Mouse (Mus musculus): ENCODE data around the gene Ccl4.

Ccl4 gene

DNA sequence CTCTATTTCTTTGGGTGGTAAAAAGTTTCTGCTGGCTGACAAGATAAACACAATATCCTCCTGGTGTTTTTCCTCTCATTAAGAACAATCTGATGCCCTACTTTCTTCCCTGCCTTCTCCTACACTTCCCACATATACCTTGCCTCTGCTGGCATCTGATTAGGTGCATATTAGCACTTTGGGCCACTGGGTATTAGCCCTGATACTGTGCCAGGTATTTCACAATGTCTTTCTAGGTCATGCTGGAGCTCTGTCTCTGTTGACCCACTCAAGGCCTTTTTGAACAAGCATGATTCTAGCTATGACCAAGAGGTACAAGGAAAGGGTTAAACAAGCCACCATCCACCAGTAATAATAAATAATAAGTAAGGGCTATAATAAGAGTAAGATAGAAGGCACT lies 9.4 kb downstream of the Ccl4 start:
- DNase-seq (ENCODE audit: low read depth, low spot score) = no peak

DNA sequence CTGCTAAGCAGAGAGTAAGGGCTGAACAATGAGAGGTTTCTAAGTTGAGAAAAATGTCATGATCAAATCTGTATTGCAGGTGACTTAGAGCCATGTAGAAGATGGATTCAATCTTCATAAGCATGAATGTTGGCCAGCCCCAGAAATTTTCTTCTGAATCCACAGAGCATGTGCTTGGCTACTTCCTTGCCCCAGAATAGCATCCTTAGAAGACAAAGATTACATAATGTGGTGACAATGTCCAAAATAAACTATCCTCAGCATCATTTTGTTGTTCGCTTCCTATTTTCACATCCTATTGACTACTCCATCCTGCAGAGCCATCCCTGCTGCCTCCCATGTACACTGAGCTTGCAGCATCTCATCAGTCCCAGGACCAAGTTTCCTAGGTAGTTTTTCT lies 13.3 kb downstream of the Ccl4 start:
- no peak for DNase-seq (ENCODE audit: low read depth, low spot score)

DNA sequence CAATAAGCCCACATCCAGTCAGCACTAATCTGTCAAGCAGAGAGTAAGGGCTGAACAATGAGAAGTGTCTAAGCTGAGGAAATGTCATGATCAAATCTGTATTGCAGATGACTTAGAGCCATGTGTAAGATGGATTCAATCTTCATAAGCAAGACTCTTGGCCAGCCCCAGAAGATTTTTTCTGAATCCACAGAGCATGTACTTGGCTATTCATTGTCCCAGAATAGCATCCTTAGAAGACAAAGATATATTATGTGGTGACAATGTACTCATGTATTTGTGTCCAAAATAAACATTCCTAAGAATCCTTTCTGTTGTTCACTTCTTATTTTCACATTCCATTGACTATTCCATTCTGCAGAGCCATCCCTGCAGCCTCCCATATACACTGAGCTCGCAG lies 27.5 kb downstream of the Ccl4 start:
- no peak for DNase-seq (ENCODE audit: low read depth, low spot score)

DNA sequence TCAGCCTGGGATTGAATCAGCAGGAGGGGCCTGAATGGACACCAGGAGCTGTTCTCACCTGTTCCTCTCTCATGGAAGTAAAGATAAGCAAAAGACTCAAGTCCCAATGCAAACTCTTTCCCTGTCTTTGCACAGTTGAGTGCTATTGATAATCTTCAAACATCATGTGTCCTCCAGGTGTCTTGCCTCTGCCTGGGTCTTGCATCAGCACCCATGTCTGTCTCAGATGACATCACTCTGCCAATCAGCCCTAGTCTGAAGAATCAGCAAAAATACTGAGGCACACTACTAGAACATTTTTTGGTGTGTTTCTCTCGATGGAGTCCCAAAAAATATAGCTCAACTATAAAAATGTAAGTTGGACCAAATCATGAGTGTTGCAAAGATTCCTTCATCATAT lies 29.6 kb downstream of the Ccl4 start:
- no peak for DNase-seq (ENCODE audit: low read depth, low spot score)

DNA sequence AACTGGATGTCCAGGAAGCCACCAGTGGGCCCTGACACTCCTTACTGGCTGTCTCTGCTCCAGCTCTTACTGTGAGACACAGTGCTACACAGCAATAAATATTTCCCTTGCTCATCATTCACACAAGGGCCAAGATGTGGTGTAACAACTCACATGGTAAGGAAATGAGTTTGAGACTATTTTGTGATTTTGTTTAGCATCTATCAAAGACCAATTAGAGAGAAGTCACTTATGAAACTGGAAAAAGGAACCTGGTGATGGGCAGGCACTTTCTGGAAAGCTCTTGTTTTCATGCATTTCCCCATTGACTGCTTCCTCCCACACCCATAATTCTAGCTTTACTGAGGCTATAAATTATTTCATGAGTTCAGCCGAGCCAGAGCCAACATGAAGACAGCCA lies 41.3 kb downstream of the Ccl4 start, which contains the start of gene Wfdc17:
Wfdc17 (plus strand) TSS at position 287 of the 400 bp plus-strand sequence.
- no peak for DNase-seq (ENCODE audit: low read depth, low spot score)

DNA sequence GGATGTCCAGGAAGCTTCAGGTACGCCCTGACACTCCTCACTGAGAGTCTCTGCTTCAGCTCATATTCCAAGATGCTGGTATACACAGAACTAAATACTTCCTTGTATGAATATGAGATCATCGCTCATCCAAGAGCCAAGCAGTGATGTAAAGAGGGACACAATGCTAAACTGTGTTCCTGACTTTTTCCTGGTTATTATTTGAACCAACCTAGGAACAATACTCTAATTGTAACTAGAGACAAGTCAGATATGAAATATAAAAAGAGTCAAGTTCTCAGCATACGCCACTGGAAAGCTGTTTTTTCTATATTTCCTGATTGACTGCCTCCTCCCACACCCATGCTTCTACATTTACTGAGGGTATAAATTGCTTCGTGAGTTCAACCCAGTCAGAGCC lies 46.3 kb downstream of the Ccl4 start, which contains the start of gene Wfdc18:
Wfdc18 (plus strand) TSS at position 301 of the 400 bp plus-strand sequence.
- DNase-seq (ENCODE audit: low read depth, low spot score) = no peak

DNA sequence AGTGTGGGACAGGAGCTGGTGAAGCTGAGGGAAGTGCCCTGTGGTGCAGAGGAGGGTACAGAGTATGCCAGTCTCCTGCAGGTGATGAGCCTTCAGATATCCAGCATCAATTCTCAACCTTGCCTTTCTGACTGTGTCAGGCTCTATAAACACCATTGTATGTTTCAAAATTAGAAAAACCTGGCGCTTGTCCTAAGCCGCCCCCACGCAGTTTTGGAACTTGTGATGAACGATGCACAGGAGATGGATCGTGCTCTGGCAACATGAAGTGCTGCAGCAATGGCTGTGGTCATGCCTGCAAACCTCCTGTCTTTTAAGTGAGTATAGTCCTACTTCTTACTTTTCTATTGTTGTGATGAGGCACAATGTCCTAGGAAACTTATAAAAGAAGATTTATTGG lies 47.3 kb downstream of the Ccl4 start:
- no peak for DNase-seq (ENCODE audit: low read depth, low spot score)

DNA sequence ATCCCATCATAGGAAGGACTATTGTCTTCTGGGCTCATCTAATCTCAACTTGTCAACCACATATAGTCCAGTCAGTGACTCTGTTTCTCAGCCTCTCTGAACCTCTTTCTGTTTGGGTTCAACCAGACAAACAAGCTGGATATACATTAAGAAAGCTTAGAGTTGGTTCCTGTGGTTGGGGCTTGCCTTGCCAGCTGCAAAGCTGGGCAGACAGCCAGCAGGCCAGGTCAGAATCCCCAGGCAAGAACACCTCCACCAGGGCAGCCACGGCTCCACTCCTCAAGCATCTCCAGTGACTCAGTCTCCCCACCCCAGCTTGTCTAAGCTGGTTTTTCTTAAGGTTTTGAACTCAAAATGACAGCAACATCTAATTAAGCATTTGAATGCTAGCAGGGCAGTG lies 50.3 kb downstream of the Ccl4 start:
- DNase-seq (ENCODE audit: low read depth, low spot score) = no peak

DNA sequence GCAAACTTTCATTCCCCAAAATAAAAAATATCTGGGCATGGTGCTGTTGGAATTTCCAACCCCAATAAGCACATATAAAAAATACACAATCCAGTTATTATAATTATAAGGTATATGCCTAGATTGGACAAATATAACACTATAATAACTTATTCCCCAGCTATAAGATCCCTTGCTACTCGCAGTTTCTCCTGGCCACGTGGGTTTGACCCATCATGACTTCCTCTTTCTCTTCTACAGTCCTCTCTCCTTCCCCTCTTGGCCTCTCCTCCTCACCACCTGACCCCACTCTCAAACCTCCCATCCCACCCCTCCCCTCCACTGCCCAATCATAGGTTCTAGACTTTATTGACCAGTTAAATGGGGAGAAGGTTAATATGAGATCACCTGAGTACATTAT lies 51.5 kb downstream of the Ccl4 start:
- DNase-seq (ENCODE audit: low read depth, low spot score) = no peak
